Mouse (Mus musculus): ENCODE results near the gene Fer1l4.

- TF ChIP-seq CTCF (IDR thresholded peaks at IDR 0.05; ENCODE audit: insufficient read depth, low read length) (no peak), POLR2A (IDR thresholded peaks at IDR 0.05; ENCODE audit: borderline replicate concordance, extremely low read depth, low read depth, low read length) (no peak)
Measured at GRCm38 (mm10) chr2:156052816-156053215, at the start of gene Fer1l4.
